Mouse (Mus musculus) left cerebral cortex, postnatal 36 days (tissue): ENCODE measurements around the gene Nab1. TPM values are rescaled to one million over a fixed set of nuclear protein-coding genes. Genes with fewer than 3 reads are reported as not detected.

Experiments
- DNase-seq, 2 experiments: peaks; one replicate each; pipeline ENCODE4 v3.0.0; 2021 to 2022; ENCODE audit warnings: low spot score in 2 of 2, mixed read lengths in 1 of 2
- intact Hi-C: fragments of 180-260 bp; cut with DNase I; formaldehyde crosslinking; loops from one replicate; pipeline ENCODE4 v1.15.1; 2025
- total RNA-seq, 2 experiments: library from RNA; stranded (reverse); gene quantifications; 2 replicates each; pipeline ENCODE4 v1.2.3; 2021

The Nab1 gene
- total RNA-seq, 2 experiments from 2014 or later: 29.8 to 31.4 TPM

DNA sequence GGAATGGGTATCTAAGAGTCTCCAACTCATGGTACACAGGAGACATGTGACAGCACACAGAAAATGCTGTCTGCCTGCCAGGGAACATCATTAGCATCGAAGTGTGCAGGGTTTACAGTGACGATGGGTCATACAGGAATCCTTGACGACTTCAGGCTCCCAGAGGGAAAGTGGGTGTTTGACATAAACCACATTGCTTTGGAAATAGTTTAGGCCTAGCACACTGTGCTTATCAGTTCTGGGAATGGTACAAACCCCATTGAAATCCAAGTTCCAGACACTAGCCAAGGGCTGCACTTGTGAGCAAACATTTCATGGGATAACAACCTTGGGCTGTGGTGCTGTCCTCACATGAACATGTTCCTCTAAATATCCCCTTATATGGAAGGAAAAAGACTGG is 78.3 kb downstream of the Nab1 start:
- no peak for DNase-seq
- intact Hi-C loops: no loop called here

- intact Hi-C loops: no loop called here
- DNase-seq: no peak
These were observed 78.9 kb downstream of the Nab1 start for GRCm38 (mm10) chr1:52421623-52422022.

DNA sequence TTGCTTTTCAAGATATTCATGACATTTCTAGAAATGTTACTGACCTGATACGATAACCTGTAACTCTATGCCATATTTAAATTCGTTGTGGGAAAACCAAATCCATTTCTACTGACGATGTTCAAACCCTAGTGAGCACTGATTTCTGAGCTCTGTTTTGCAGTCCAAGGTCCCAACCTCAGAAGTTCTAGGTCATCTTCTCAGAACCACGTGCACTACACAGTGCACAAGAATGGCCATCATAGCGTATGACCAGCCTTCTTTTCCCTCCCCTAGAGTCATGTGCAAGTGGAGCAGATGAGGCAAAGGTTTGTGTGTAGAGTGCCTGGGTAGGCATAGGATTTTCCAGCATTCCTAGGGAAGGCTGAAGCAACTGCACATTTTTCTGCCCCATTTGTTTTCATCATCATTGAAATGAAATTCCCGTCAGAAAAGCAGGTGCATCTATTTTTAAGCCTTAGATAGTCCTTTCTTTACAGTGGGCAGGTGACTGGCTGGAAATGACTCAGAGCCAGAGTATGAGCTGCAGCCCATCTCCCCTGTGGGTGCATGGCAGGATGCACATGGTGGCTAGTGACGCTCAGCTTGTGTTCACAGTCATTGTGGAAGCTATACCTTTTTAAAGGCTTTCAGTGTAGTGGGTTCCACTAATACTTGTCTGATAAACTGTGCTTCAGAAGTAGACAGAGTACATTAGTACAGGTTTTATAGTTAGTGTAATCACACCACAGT is 81.2 kb downstream of the Nab1 start:
- no peak for DNase-seq
- intact Hi-C loops: no loop called here

Other genes starting within 250 kb of the Nab1 start
- gene Nemp2, start 130.0 kb upstream of the Nab1 start, total RNA-seq: 1 to 10 TPM; 3.3 to 5.3 TPM
- gene Mfsd6, start 226.8 kb upstream of the Nab1 start, total RNA-seq: 10 to 100 TPM; 76.9 to 80.1 TPM